In the genomic region with DNA sequence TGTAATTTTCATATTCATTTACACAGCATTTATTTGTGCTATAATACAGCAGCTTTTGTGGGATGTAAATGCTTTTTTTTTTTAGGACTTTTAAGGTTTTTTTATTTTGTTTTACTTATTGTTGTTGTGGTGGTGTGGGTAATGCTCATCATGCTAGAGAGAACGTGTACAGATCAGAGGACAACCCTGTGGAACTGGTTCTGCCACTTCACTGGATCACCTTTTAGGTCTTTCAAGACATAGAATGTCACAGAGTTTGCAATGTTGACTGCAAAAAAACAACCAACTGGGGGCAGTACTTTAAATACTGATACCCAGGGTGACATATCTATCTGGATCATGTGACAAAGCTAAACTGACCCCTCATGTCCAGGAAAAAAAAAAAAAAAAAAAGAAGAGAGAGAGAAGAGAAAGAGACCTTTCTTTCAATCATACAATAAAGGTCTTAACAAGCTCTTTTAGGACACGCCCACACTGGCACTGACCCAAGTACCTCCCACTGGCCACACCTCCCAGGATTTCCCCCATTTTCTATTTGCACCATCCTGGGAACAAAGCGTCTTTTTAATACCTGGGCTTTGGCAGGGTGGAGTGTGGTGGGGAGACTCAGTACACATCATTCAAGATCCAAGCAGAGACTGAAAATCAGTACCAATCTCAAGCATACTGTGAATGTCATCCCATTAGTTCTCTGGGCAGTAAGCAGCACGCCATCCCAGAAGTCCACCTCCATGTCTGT, we compare ENCODE assay signal across 9 mouse cellular contexts. TPM values are rescaled to one million over a fixed set of nuclear protein-coding genes. Genes with fewer than 3 reads are reported as not detected.
A peak's percentile ranks its signal among the peaks of the same experiment; 100 is the strongest.
DNase-seq lines count a peak whose midpoint lies in the region; ATAC-seq lines count a peak whose summit lies in the region.
"Had no signal": no experiment of that assay in that cellular context is flagged by ENCODE, and none has a peak within 500 bp of the region (broad histone marks: within the 10 kb centered on the region; RNA-seq: fewer than 3 reads in every experiment).

No protein-coding gene starts in this region.

- H3K9me3 ChIP-seq in hindbrain, embryonic 10.5 days: no peaks in the 10 kb centered on the region
- H3K9me3 ChIP-seq in hindbrain, embryonic 16.5 days (ENCODE audit: control insufficient read depth, low read length): no peaks in the 10 kb centered on the region
- H3K9me3 ChIP-seq: embryonic facial prominence, embryonic 13.5 days had no signal

- 67% methylated on average over 4 of the region's 4 CpGs for WGBS in hindbrain, embryonic 10.5 days
- 83% methylated on average over 4 of the region's 4 CpGs for WGBS in hindbrain, embryonic 16.5 days
- 33% methylated on average over 4 of the region's 4 CpGs for WGBS in large intestine, adult 2 months

- H3K4me1 ChIP-seq in hindbrain, embryonic 10.5 days (replicated peaks): no peaks in the 10 kb centered on the region
- H3K4me1 ChIP-seq in hindbrain, embryonic 16.5 days (ENCODE audit: control insufficient read depth, insufficient read depth, low read depth, low read length): no peaks in the 10 kb centered on the region
- H3K4me1 ChIP-seq: embryonic facial prominence, embryonic 13.5 days had no signal

- no peak overlapping the region for H3K4me2 ChIP-seq in hindbrain, embryonic 16.5 days (ENCODE audit: low read length)
- H3K4me2 ChIP-seq: embryonic facial prominence, embryonic 13.5 days had no signal

- H3K27ac ChIP-seq in hindbrain, embryonic 10.5 days: no peak overlapping the region
- no peak overlapping the region for H3K27ac ChIP-seq in hindbrain, embryonic 16.5 days (ENCODE audit: low read depth, low read length)
- H3K27ac ChIP-seq: embryonic facial prominence, embryonic 13.5 days had no signal

- no peak overlapping the region for H3K4me3 ChIP-seq in hindbrain, embryonic 10.5 days
- H3K4me3 ChIP-seq in hindbrain, embryonic 16.5 days (ENCODE audit: low read length): no peak overlapping the region
- H3K4me3 ChIP-seq: embryonic facial prominence, embryonic 13.5 days had no signal

- no peaks in the 10 kb centered on the region for H3K27me3 ChIP-seq in hindbrain, embryonic 10.5 days (ENCODE audit: insufficient read depth, poor library complexity, severe bottlenecking)
- no peaks in the 10 kb centered on the region for H3K27me3 ChIP-seq in hindbrain, embryonic 16.5 days (replicated peaks; ENCODE audit: control insufficient read depth, insufficient read depth, low read length)
- H3K27me3 ChIP-seq: embryonic facial prominence, embryonic 13.5 days had no signal

- peak; percentile 7 for DNase-seq in hindbrain, embryonic 10.5 days (ENCODE audit: low spot score)
- peak; percentile 7 for DNase-seq in 3134 (ENCODE audit: extremely low read depth, insufficient read length, low spot score)
- peak; percentile 50 for DNase-seq in R1 (ENCODE audit: low read depth, low spot score)
- DNase-seq in large intestine, adult 2 months (ENCODE audit: low read depth, low spot score): peak; percentile 28
- no peak for DNase-seq in ovary, postnatal 36 days (ENCODE audit: low spot score)
- no peak for DNase-seq in left cerebral cortex, adult 11 months (ENCODE audit: low spot score)

- no peaks in the 10 kb centered on the region for H3K36me3 ChIP-seq in hindbrain, embryonic 10.5 days
- no peaks in the 10 kb centered on the region for H3K36me3 ChIP-seq in hindbrain, embryonic 16.5 days (ENCODE audit: control insufficient read depth, insufficient read depth, low read length)
- H3K36me3 ChIP-seq: embryonic facial prominence, embryonic 13.5 days had no signal

- ATAC-seq in hindbrain, embryonic 16.5 days: no peak
- no peak for ATAC-seq in frontal cortex, adult (ENCODE audit: low TSS enrichment)

- H3K9ac ChIP-seq in hindbrain, embryonic 16.5 days (ENCODE audit: low read depth, low read length): no peak overlapping the region
- H3K9ac ChIP-seq: embryonic facial prominence, embryonic 13.5 days had no signal

RNA-seq across cellular contexts. Expression of a gene that starts 11.2 kb away (rescaled TPM):
- 22.2 and 23.3 TPM in 2 replicates for polyA plus RNA-seq in hindbrain, embryonic 10.5 days (2016; fragmentation: Nextera tagmentation; extraction: Ambion mirVana)
- 28.0 and 29.0 TPM in 2 replicates for polyA plus RNA-seq in hindbrain, embryonic 16.5 days (2015; fragmentation: Nextera tagmentation; extraction: Ambion mirVana)
- 9.6 and 13.5 TPM in 2 replicates for polyA plus RNA-seq in large intestine, adult 2 months (2012; rRNA removed)

Comparison
In these comparisons a context has a peak if more than half of its experiments do, and no peak if none do; other contexts are left out.
1. DNase-seq: peak in hindbrain, embryonic 10.5 days (single experiment), 3134 (single experiment), R1 (single experiment) and large intestine, adult 2 months (single experiment); none in ovary, postnatal 36 days (single experiment) and left cerebral cortex, adult 11 months (single experiment).